Mouse (Mus musculus) splenic B cell, adult 2 months (primary cell): ENCODE measurements at regions not wholly inside any gene's neighbourhood (a gene's known extent, or its start where the extent isn't known, plus 50 kb on each side); places are given as distances from the start of the nearest gene placed in this dataset.

Experiments
- DNase-seq: peaks from one replicate; pipeline ENCODE4 v3.0.0-alpha.2; 2011; ENCODE audit warnings: low read depth, low spot score
- H3K27me3 ChIP-seq: 2 replicates; pipeline ENCODE4 v1.6.1; 2012; ENCODE audit warnings: mild to moderate bottlenecking, low read length, moderate library complexity, mixed read lengths; ENCODE audit not compliant: control insufficient read depth, poor library complexity, insufficient read depth, severe bottlenecking
- H3K36me3 ChIP-seq: 2 replicates; pipeline ENCODE4 v1.6.1; 2012; ENCODE audit warnings: mild to moderate bottlenecking, low read length, moderate library complexity, mixed read lengths; ENCODE audit not compliant: control insufficient read depth, poor library complexity, insufficient read depth, severe bottlenecking

DNA sequence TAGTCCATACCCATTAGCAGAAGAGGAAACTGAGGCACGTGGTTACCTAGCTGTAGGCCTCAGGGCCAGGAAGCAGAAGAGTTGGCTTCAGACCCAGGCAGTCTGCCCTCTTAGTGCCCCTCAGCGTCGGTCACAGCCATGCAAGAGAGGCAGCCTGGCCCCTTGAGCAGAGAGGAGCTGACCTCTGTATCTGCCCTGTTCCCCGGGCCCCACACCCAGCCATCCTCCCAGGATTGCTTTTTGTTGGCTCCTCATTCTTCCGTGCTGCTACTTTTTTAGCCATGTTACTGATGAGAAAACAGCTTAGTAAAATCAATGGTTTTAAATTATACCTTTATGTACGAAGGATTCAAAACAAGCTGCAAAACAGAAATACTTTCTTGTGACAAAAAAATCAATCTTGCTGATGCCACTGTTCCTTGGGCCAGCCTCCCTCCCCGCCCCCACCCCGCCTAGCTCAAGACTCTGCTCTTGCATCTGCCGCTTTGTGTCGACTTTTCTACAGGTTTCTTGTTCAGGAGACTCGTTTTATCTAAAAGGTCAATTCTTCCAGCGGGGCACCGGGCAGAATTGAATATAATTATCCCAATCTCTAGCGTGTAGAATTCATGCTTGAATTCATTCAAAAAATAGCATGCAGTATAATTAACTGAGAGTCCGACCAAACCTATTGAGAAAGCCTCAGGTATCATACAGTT is 70.8 kb downstream of the Sall1 start:
- Histone ChIP-seq H3K36me3 (no peaks in the 10 kb centered on the region), H3K27me3 (no peaks in the 10 kb centered on the region)
- no peak for DNase-seq

DNA sequence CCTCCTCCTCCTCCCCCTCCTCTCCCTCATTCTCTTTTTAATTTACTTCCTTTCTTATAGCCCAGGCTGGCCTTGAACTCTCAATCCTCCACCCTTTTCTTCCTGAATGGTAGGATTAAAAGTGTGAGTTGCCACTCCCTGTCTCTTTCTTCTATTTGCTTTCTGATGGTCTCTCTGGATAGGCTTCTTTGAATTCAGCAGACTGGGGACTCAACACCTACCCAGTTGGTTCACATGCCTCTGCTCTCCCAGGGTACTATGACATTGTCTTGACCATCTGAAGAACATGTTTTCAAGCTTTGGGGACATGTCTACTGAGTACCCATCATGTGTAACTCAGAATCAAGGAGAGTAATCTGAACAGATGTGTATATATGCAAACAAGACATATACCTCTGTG is 85.1 kb downstream of the Sall1 start:
- no peaks in the 10 kb centered on the region for H3K36me3 ChIP-seq
- no peaks in the 10 kb centered on the region for H3K27me3 ChIP-seq
- no peak for DNase-seq

DNA sequence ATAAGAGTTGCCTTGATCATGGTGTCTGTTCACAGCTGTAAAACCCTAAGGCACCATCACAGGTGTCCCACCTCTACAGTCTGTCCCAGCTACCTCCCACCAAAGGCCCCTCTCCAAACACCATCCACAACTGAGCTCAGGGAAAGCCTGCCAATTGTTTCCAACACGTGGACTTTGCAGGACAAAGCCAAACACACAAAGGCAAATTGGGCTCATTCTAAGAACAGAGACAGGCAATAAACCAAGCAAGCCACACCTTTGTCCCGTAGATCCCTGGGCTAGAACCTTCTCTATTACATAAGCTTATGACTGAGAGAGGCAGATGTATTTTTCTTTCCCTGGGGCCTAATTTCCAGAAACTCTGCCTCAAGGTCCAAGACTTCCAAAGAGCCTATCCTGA is 90.8 kb downstream of the Sall1 start:
- H3K36me3 ChIP-seq, result no peaks in the 10 kb centered on the region
- DNase-seq, result no peak
- no peaks in the 10 kb centered on the region for H3K27me3 ChIP-seq

DNA sequence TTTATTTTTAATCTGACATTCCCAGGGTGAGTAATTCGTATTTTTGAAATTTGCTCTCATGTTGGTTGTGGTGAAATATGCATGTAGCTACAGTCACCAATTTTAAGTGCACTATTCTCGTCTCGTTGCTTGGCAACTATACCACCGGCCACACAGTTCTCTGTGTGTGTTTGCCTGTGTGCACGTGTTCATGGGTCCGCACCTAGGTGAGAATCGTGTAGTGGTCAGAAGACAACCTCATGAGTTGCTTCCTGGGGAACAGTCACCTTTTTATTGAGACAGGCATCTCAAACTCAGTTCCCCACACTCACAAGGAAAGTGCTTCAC is 92.2 kb downstream of the Sall1 start:
- DNase-seq, result no peak
- H3K27me3 ChIP-seq, result no peaks in the 10 kb centered on the region
- H3K36me3 ChIP-seq, result no peaks in the 10 kb centered on the region

DNA sequence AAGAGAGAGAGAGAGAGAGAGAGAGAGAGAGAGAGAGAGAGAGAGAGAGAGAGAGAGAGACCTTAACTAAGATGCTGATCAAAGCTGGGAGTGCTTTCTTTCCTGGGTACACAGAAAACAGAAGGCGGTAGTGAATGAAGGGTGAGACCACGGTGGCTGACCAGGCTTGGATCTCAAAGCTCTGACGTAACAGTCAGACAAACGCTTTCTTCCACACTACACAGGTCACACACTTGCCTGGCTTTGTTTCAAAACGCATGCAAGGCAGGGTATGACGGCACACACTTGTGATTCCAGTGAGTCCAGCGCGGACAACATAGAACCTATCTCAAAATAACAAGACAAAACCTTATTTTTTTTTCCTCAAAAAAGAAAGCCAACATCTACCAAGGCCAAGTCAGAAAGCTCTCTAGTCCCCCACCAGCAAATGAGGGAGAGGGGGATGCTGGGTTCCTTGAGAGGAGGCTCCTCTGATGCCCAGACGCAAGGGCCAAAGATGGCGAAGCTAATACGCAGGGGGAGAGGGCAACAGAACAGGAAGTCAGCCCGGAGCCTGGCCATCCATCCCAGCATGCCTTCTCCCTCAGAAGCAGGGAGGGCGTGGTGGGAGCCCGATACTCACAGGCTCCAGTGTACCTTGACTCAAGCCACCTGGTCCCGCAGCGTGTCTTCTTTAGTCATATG is 92.7 kb downstream of the Sall1 start:
- DNase-seq, result no peak
- no peaks in the 10 kb centered on the region for H3K36me3 ChIP-seq
- H3K27me3 ChIP-seq, result no peaks in the 10 kb centered on the region

DNA sequence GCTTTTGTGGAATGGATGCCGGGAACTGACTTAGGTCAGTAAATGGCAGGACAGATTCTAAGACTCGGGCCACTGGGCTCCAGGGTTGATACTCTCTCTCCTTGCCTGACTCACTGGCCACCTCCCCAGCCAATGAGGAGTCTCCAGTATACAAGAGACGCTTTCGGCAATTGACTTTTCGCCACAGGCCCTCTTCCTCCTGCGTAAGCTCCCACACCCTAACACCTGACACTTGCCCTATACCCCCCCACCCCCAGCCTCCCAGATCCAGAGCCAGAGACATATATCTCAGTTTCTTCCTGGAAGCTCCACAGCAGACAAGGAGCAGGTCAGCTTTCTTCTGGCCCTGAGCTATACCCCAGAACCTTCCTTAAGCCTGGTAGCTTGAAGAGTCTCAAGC is 94.0 kb downstream of the Sall1 start:
- H3K36me3 ChIP-seq, result no peaks in the 10 kb centered on the region
- H3K27me3 ChIP-seq, result no peaks in the 10 kb centered on the region
- no peak for DNase-seq

DNA sequence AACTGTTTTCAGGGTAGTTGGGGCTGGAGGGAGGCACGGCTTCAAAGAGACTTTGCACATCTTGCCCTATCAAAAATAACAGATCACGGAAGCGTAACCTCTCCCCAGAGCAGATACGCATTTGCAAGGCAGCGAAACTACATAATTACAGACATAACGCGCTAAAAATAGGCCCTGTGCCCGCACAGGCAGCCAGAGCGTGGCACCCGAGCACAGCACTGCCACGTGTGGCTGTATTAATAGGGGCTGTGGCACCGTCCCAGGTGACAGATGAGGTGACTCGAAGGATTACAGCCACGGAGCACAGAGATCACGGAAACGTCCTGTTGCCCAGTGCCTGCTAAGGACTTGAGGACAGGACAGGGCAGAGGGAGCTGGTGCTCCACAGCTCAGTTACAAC is 95.0 kb downstream of the Sall1 start:
- DNase-seq, result no peak
- Histone ChIP-seq H3K36me3 (no peaks in the 10 kb centered on the region), H3K27me3 (no peaks in the 10 kb centered on the region)

DNA sequence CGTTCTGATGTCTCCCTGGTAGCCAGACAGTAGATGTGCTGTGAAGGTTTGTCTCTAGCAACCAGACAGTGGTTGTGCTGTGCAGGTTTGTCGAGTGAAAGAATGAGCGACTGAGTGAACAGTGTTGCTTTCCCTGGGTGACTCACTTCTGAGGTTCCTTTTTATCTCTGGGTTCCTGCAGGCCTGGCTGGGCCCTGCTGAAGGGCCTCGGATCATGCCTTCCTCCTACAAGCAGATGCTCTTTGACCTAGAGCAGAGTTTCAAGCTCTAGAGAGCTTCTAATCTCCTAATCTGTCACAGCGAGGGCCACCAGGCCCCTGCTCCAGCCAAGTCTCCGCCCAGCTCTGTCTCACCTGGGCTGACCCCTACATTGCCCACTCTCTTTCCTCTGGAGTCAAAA is 95.6 kb downstream of the Sall1 start:
- no peak for DNase-seq
- no peaks in the 10 kb centered on the region for H3K36me3 ChIP-seq
- no peaks in the 10 kb centered on the region for H3K27me3 ChIP-seq

DNA sequence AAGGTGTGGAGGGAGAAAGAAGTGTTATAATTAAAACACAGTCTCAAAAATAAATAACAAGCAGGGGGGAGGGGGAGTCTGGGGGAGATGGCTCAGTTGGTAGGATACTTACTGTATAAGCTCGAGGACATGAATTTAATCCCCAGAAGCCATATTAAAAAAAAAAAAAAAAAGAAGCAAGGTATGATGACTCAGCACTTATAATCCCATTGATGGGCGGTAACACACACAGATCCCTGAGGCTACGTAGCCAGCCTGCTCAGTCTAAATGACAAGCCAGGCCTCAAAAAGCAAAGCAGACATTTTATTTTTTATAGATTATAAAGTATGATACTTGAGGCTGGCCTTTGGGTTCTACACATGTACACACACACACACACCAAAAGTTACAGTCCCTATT is 96.6 kb downstream of the Sall1 start:
- Histone ChIP-seq H3K36me3 (no peaks in the 10 kb centered on the region), H3K27me3 (no peaks in the 10 kb centered on the region)
- no peak for DNase-seq

DNA sequence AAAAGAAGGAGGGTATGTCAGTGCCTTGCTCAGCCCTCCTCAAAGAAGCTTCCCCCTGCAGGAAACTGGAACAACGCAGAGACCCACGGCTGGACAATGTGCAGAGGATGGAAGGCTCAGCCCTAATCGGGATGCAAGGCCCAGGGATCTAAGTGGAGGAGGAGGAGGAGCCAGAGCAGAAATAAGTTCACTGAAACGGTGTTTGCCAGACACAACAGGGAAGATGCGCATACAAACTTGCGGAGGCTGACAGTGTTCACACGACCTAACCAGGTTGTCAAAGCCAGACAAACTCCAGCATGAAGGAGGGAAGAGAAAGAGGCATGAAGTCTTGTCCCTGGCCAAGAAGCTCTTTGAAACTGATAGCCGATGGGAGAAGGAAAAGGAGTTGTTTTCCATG is 98.3 kb downstream of the Sall1 start:
- no peaks in the 10 kb centered on the region for H3K36me3 ChIP-seq
- H3K27me3 ChIP-seq, result no peaks in the 10 kb centered on the region
- no peak for DNase-seq

DNA sequence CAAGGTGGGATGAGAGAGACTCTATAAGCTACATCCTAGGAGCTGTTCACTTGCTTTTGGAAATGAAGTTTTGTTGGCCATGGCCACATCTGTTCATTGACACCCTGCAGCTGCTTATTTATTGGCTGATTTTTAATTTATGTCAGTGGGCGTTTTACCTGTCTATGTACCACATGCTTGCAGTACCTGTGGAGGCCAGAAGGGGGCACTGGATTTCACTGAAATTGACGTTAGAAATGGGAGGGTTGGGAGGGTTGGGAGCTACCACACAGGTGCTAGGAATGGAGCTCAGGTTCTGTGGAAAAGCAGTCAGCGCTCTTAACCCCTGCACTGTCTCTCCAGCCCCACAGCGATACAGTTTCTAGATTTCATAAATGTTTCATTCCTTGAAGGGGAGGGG is 99.9 kb downstream of the Sall1 start:
- Histone ChIP-seq H3K27me3 (no peaks in the 10 kb centered on the region), H3K36me3 (no peaks in the 10 kb centered on the region)
- peak; percentile 1 for DNase-seq

DNA sequence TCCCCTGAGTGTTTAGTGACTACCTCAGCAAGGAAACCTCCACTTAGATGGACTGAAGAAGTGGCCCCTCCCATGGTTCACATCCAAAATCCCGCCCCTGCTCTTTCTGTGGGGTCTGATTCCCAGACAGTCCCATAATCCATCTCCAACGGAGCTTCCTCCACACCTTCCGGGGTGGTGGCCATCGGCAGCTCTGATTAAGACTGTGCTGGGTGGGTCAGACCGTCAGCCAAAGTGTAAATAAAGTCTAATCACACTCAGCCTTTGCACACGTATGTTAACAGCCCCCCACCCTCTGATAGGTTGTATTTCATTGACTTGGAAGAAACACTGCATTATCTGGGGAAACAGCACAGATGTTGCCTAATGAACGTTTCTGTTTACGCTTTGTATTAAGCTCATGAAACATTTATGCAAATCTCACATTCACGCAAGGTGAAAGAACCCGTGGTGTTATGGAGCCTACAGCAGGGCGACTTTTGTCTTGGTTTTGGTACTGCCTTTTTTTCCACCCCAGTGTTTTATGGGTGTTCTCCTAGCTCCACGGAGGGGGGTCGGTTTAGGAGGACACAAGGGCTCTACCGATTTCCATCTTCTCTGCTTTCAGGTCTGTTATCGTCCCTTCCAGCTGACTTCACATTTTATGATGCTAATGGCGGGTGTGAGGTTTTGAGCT is 104.8 kb downstream of the Sall1 start:
- DNase-seq, result no peak
- H3K27me3 ChIP-seq, result no peaks in the 10 kb centered on the region
- H3K36me3 ChIP-seq, result no peaks in the 10 kb centered on the region

DNA sequence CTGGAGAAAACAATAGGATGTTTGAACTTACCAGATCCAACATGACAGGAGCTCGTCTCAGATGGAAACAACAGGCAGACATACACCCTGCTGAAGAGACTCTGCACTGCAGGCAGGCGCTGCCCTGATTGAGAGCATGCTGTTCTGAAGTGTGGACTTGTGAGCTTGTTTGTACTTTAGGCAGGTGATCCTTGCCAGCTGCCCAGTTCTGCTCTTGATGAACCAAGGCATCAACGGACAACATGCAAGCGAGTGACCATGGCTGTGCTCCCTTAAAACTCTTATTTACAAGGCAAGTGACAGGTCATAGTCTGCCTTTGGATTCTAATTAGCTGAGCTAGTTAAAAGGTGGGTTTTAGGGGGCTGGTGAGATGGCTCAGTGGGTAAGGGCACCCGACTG is 109.3 kb downstream of the Sall1 start:
- DNase-seq, result no peak
- Histone ChIP-seq H3K36me3 (no peaks in the 10 kb centered on the region), H3K27me3 (no peaks in the 10 kb centered on the region)

DNA sequence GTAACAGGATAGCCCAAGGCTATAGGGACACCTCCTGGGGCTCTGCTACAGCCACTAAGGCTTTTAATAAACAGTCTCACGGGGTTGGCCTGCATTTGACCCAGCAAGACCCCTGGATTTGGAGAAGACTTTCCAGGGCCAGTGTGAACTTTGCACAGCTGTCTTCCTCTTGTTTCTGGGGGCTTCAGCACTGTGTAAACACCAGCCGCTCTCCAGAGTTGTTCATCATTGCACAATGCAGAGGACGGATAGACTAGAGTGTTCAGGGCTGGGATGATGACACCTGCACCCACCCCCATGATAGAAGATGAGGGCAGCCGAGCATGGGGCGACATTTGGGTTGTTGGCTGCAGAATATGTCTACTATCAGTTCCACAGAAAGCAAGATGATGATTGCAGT is 112.9 kb downstream of the Sall1 start:
- H3K36me3 ChIP-seq, result no peaks in the 10 kb centered on the region
- H3K27me3 ChIP-seq, result no peaks in the 10 kb centered on the region
- DNase-seq, result no peak

DNA sequence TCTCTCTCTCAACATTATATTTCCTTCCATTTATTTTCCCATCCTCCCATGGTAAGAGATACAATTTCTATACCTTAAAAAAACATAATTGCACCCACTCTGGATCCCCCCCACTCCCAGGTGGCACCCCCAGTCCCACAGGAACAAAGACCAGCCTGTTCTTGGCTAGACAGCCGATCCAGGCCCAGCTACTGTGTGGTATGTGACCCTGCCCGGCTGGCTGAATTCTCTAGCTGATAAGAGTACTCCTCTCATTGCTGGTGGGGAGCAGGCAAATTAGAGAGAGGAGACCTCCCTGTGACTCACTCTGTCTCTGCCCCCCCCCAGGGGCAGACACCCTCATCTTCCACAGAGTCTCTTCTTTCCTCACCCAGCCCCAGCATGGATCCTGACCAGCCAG is 113.6 kb downstream of the Sall1 start:
- no peaks in the 10 kb centered on the region for H3K27me3 ChIP-seq
- no peaks in the 10 kb centered on the region for H3K36me3 ChIP-seq
- no peak for DNase-seq
